Mouse (Mus musculus) liver, embryonic 13.5 days (tissue): ENCODE data around the gene Dennd1a. TPM values are rescaled to one million over a fixed set of nuclear protein-coding genes. Genes with fewer than 3 reads are reported as not detected.
"Not testable (repeated sequence)": the region's sequence is repeated elsewhere in the genome, so short reads cannot be mapped to it uniquely, and the experiment has no call there.

ENCODE experiments used
- ATAC-seq: fragments of 200-750 bp; cut with Nextera tagmentation; 2 replicates; pipeline ENCODE4 v1.8.0; 2017; ENCODE audit warnings: low read depth, mild to moderate bottlenecking, moderate number of reproducible peaks, moderate library complexity
- DNase-seq: peaks from one replicate; pipeline ENCODE4 v3.0.0; 2022
- H3K27ac ChIP-seq: fragments of 300-500 bp; sonication (generic); 2 replicates; pipeline ENCODE4 v1.5.1; 2015; ENCODE audit warnings: moderate library complexity, mild to moderate bottlenecking, inconsistent platforms
- H3K27me3 ChIP-seq: fragments of 300-500 bp; sonication (generic); 2 replicates; pipeline ENCODE4 v1.6.1; 2015; ENCODE audit warnings: mild to moderate bottlenecking, inconsistent platforms
- H3K36me3 ChIP-seq: fragments of 300-500 bp; sonication (generic); 2 replicates; pipeline ENCODE4 v1.6.1; 2015; ENCODE audit warnings: mild to moderate bottlenecking, inconsistent platforms
- H3K4me1 ChIP-seq: fragments of 300-500 bp; sonication (generic); replicated peaks from 2 replicates; pipeline ENCODE4 v1.6.1; 2015; ENCODE audit warnings: inconsistent platforms
- H3K4me2 ChIP-seq: fragments of 300-500 bp; sonication (generic); 2 replicates; pipeline ENCODE4 v1.6.1; 2015; ENCODE audit warnings: inconsistent platforms, mild to moderate bottlenecking, moderate library complexity
- H3K4me3 ChIP-seq: fragments of 300-500 bp; sonication (generic); replicated peaks from 2 replicates; pipeline ENCODE4 v1.5.1; 2015; ENCODE audit warnings: mild to moderate bottlenecking, inconsistent platforms
- H3K9ac ChIP-seq: fragments of 300-500 bp; sonication (generic); 2 replicates; pipeline ENCODE4 v1.6.1; 2015; ENCODE audit warnings: mild to moderate bottlenecking, inconsistent platforms
- H3K9me3 ChIP-seq: fragments of 300-500 bp; sonication (generic); replicated peaks from 2 replicates; pipeline ENCODE4 v1.6.1; 2016; ENCODE audit warnings: inconsistent platforms
- WGBS: fragments of 180-500 bp; shearing (Covaris S2); methylation state at CpG from one replicate; pipeline ENCODE4 v1.1.7; 2015; ENCODE audit not compliant: insufficient replicate concordance; 5-methylcytosine and 5-hydroxymethylcytosine counted together
- polyA plus RNA-seq: library from polyadenylated mRNA; unstranded; fragments of >200 nt; fragmentation: Nextera tagmentation; extraction: Ambion mirVana; gene quantifications from 2 replicates; pipeline ENCODE4 v1.2.1, GENCODE M21; 2015

Dennd1a gene
- polyA plus RNA-seq, 1 experiment from 2014 or later, result 7.6 TPM

GRCm38 (mm10) chr2:37948424-37948823, 338.8 kb downstream of the Dennd1a start:
- 30% methylated on average over 2 of the region's 2 CpGs for WGBS
- Histone ChIP-seq H3K9ac (no peak overlapping the region), H3K36me3 (no peaks in the 10 kb centered on the region), H3K27ac (no peak overlapping the region), H3K4me2 (no peak overlapping the region), H3K4me3 (no peak overlapping the region), H3K9me3 (no peaks in the 10 kb centered on the region), H3K27me3 (no peaks in the 10 kb centered on the region), H3K4me1 (no peaks in the 10 kb centered on the region)
- ATAC-seq (no peak), DNase-seq (no peak)

GRCm38 (mm10) chr2:37945598-37946336, 341.4 kb downstream of the Dennd1a start:
- Histone ChIP-seq H3K27me3 (no peaks in the 10 kb centered on the region), H3K9ac (no peak overlapping the region), H3K4me2 (no peak overlapping the region), H3K36me3 (no peaks in the 10 kb centered on the region), H3K4me3 (no peak overlapping the region), H3K9me3 (no peaks in the 10 kb centered on the region), H3K27ac (no peak overlapping the region), H3K4me1 (no peaks in the 10 kb centered on the region)
- ATAC-seq (no peak), DNase-seq (no peak)
- WGBS, result 55% methylated on average over 9 of the region's 9 CpGs

- H3K36me3 ChIP-seq, result no peaks in the 10 kb centered on the region
- no peaks in the 10 kb centered on the region for H3K27me3 ChIP-seq
- no peak for DNase-seq
- no peaks in the 10 kb centered on the region for H3K4me1 ChIP-seq
- H3K9me3 ChIP-seq, result no peaks in the 10 kb centered on the region
- 83% methylated on average over 2 of the region's 2 CpGs for WGBS
- no peak overlapping the region for H3K27ac ChIP-seq
- no peak for ATAC-seq
- H3K4me2 ChIP-seq, result no peak overlapping the region
- H3K4me3 ChIP-seq, result no peak overlapping the region
- no peak overlapping the region for H3K9ac ChIP-seq
Measured at GRCm38 (mm10) chr2:37942906-37943305, 344.3 kb downstream of the Dennd1a start.

- DNase-seq (no peak), ATAC-seq (no peak)
- no peaks in the 10 kb centered on the region for H3K27me3 ChIP-seq
- H3K27ac ChIP-seq, result no peak overlapping the region
- no peak overlapping the region for H3K4me2 ChIP-seq
- no peaks in the 10 kb centered on the region for H3K36me3 ChIP-seq
- no peaks in the 10 kb centered on the region for H3K9me3 ChIP-seq
- no peak overlapping the region for H3K4me3 ChIP-seq
- H3K9ac ChIP-seq, result no peak overlapping the region
- H3K4me1 ChIP-seq, result no peaks in the 10 kb centered on the region
Measured at GRCm38 (mm10) chr2:37941741-37942140, 345.4 kb downstream of the Dennd1a start.

DNA sequence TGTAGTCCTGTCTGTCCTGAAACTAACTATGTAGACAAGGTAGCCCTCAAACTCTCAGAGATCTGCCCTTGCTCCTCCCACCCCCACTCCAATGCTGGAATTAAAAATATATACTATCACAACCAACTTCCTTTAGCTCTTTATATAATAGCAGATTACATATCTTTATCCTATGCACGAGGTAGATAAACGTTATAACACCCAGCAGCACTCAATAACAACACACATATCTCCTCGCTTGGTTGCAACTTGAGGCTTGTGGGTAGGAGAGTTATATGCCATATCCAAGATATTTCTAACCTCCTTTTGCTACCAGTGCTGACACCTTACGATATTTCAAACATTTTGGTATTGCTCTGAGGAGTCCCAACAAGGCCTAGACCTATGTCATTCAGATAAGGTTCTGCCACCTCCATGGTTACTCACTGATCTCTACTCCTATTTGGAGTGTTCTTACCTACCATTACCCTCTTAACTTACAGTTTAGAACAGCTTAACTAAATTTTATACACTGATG, 346.3 kb downstream of the Dennd1a start:
- Histone ChIP-seq H3K27ac (no peak overlapping the region), H3K9me3 (no peaks in the 10 kb centered on the region), H3K27me3 (no peaks in the 10 kb centered on the region), H3K4me2 (no peak overlapping the region), H3K36me3 (peaks cover 7% of the 10 kb centered on the region; the same call in 1 of the 2 replicates), H3K9ac (no peak overlapping the region), H3K4me1 (no peaks in the 10 kb centered on the region), H3K4me3 (no peak overlapping the region)
- DNase-seq (no peak), ATAC-seq (no peak)
- WGBS, result 60% methylated on average over 4 of the region's 4 CpGs

DNA sequence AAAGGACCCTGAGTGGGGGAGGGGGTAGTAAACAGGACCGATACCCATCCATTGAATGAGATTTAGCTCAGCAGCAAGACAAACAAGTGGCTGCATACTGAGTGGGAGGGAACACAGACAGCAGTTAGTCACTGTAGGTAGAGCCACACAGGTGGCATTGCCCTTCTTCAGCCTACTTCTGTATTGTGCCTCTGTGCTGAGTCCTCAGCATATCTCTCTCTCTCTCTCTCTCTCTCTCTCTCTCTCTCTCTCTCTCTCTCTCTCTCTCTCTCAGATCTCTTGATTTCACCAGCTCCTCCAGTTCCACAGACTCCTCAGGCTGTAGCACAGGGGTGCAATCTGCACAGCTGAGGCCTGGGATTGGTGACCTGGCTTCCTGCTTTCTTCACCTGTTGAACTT, 347.2 kb downstream of the Dennd1a start:
- no peaks in the 10 kb centered on the region for H3K27me3 ChIP-seq
- WGBS, result 82% methylated on average over 1 of the region's 1 CpGs
- no peak overlapping the region for H3K9ac ChIP-seq
- H3K4me1 ChIP-seq, result no peaks in the 10 kb centered on the region
- no peak for ATAC-seq
- H3K4me2 ChIP-seq, result no peak overlapping the region
- no peak overlapping the region for H3K4me3 ChIP-seq
- no peaks in the 10 kb centered on the region for H3K9me3 ChIP-seq
- H3K36me3 ChIP-seq, result peaks cover 7% of the 10 kb centered on the region; the same call in 1 of the 2 replicates
- DNase-seq, result no peak
- no peak overlapping the region for H3K27ac ChIP-seq

DNA sequence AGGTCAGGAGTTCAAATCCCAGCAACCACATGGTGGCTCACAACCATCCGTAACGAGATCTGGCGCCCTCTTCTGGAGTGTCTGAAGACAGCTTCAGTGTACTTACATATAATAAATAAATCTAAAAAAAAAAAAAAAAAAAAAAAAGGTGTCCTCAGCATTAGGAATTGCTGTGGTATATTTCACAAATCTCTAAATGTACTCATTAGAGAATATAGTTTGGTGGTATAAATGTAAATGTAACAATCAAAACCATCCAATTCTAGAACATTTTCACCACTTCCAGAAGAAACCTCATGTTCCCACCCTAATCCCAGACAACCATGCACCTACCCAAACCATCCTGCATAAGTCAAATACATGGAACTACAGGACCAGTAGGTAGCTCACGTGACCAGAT, 350.3 kb downstream of the Dennd1a start:
- 74% methylated on average over 4 of the region's 4 CpGs for WGBS
- not testable (repeated sequence) for H3K27ac ChIP-seq, H3K4me2 ChIP-seq, DNase-seq, ATAC-seq, H3K4me1 ChIP-seq, H3K4me3 ChIP-seq, H3K9me3 ChIP-seq, H3K27me3 ChIP-seq, H3K36me3 ChIP-seq, H3K9ac ChIP-seq

DNA sequence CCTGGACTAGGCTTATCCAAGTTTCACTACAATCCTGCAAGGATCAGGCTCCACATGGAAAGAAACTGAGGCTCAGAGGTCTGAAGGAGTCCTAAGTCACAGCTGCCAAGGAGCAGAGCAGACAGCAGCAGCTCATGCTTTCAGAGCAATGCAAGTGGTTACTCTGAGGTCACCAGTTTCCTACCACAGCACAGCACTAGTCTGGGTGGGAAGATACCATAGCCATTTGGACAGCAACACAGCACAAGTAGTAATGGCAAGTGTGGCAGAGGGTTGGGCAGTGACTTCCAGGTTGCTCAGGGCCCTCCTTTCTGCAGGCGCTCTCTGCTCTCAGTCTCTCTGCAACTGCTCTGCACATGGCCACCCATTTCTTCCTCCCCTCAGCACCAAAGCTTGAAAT, 354.9 kb downstream of the Dennd1a start:
- Histone ChIP-seq H3K27me3 (no peaks in the 10 kb centered on the region), H3K9me3 (no peaks in the 10 kb centered on the region), H3K9ac (no peak overlapping the region), H3K36me3 (peaks cover 7% of the 10 kb centered on the region; the same call in 1 of the 2 replicates), H3K4me1 (no peaks in the 10 kb centered on the region; the same call in 1 of the 2 replicates), H3K4me3 (no peak overlapping the region), H3K27ac (no peak overlapping the region), H3K4me2 (no peak overlapping the region)
- 90% methylated on average over 1 of the region's 1 CpGs for WGBS
- ATAC-seq (no peak), DNase-seq (no peak)

- no peak overlapping the region for H3K9ac ChIP-seq
- no peaks in the 10 kb centered on the region; the same call in 1 of the 2 replicates for H3K4me1 ChIP-seq
- H3K27me3 ChIP-seq, result no peaks in the 10 kb centered on the region
- 74% methylated on average over 5 of the region's 5 CpGs for WGBS
- H3K27ac ChIP-seq, result no peak overlapping the region
- peaks cover 4% of the 10 kb centered on the region; the same call in 1 of the 2 replicates for H3K36me3 ChIP-seq
- no peak for ATAC-seq
- DNase-seq, result no peak
- no peak overlapping the region for H3K4me3 ChIP-seq
- no peaks in the 10 kb centered on the region for H3K9me3 ChIP-seq
- H3K4me2 ChIP-seq, result no peak overlapping the region
Measured at GRCm38 (mm10) chr2:37931018-37931930, 355.9 kb downstream of the Dennd1a start.

- Histone ChIP-seq H3K9ac (no peak overlapping the region), H3K27me3 (no peaks in the 10 kb centered on the region), H3K4me3 (no peak overlapping the region), H3K36me3 (no peaks in the 10 kb centered on the region), H3K4me1 (no peaks in the 10 kb centered on the region), H3K27ac (no peak overlapping the region), H3K9me3 (no peaks in the 10 kb centered on the region), H3K4me2 (no peak overlapping the region)
- WGBS, result 70% methylated on average over 5 of the region's 5 CpGs
- DNase-seq, result no peak
- no peak for ATAC-seq
Measured at GRCm38 (mm10) chr2:37926133-37926503, 361.1 kb downstream of the Dennd1a start.

GRCm38 (mm10) chr2:37925413-37926132, 361.6 kb downstream of the Dennd1a start:
- DNase-seq, result no peak
- no peak overlapping the region for H3K9ac ChIP-seq
- 40% methylated on average over 6 of the region's 6 CpGs for WGBS
- H3K9me3 ChIP-seq, result no peaks in the 10 kb centered on the region
- H3K27me3 ChIP-seq, result no peaks in the 10 kb centered on the region
- H3K36me3 ChIP-seq, result no peaks in the 10 kb centered on the region
- ATAC-seq, result no peak
- H3K4me3 ChIP-seq, result no peak overlapping the region
- H3K4me2 ChIP-seq, result no peak overlapping the region
- no peaks in the 10 kb centered on the region for H3K4me1 ChIP-seq
- H3K27ac ChIP-seq, result no peak overlapping the region
